Mouse (Mus musculus) limb, embryonic 14.5 days (tissue): ENCODE data around the gene Coq10a. TPM values are rescaled to one million over a fixed set of nuclear protein-coding genes. Genes with fewer than 3 reads are reported as not detected.

ENCODE experiments used
- ATAC-seq: fragments of 200-750 bp; cut with Nextera tagmentation; 2 replicates; pipeline ENCODE4 v1.8.0; 2017; ENCODE audit warnings: low read depth, moderate number of reproducible peaks, moderate TSS enrichment; ENCODE audit not compliant: low FRiP score
- DNase-seq: peaks from one replicate; pipeline ENCODE4 v3.0.0-alpha.2; 2015; ENCODE audit warnings: low spot score
- H3K27ac ChIP-seq: fragments of 300-500 bp; sonication (generic); replicated peaks from 2 replicates; pipeline ENCODE4 v1.5.1; 2014; ENCODE audit warnings: low read depth, mild to moderate bottlenecking, low read length, moderate library complexity, mixed read lengths
- H3K27me3 ChIP-seq: fragments of 300-500 bp; sonication (generic); 2 replicates; pipeline ENCODE4 v1.6.1; 2014; ENCODE audit warnings: low read length, mixed read lengths; ENCODE audit not compliant: control insufficient read depth, insufficient read depth
- H3K36me3 ChIP-seq: fragments of 300-500 bp; sonication (generic); 2 replicates; pipeline ENCODE4 v1.6.1; 2014; ENCODE audit warnings: mild to moderate bottlenecking, low read length, moderate library complexity, mixed read lengths; ENCODE audit not compliant: control insufficient read depth, insufficient read depth
- H3K4me1 ChIP-seq: fragments of 300-500 bp; sonication (generic); 2 replicates; pipeline ENCODE4 v1.6.1; 2014; ENCODE audit warnings: antibody characterized with exemption, low read length, mixed read lengths; ENCODE audit not compliant: control insufficient read depth, insufficient read depth
- H3K4me2 ChIP-seq: fragments of 300-500 bp; sonication (generic); replicated peaks from 2 replicates; pipeline ENCODE4 v1.6.1; 2014; ENCODE audit warnings: low read depth, mild to moderate bottlenecking, low read length, moderate library complexity; ENCODE audit not compliant: severe bottlenecking
- H3K4me3 ChIP-seq: fragments of 300-500 bp; sonication (generic); replicated peaks from 2 replicates; pipeline ENCODE4 v1.5.1; 2014; ENCODE audit warnings: low read length
- H3K9ac ChIP-seq: fragments of 300-500 bp; sonication (generic); 2 replicates; pipeline ENCODE4 v1.6.1; 2014; ENCODE audit warnings: mild to moderate bottlenecking, low read depth, low read length, moderate library complexity; ENCODE audit not compliant: severe bottlenecking
- H3K9me3 ChIP-seq: fragments of 300-500 bp; sonication (generic); 2 replicates; pipeline ENCODE4 v1.6.1; 2016; ENCODE audit warnings: low read length; ENCODE audit not compliant: control insufficient read depth
- POLR2A ChIP-seq: fragments of 200-500 bp; IDR thresholded peaks from 2 replicates; pipeline ENCODE4 v1.8.0; 2012; ENCODE audit warnings: inconsistent platforms, mild to moderate bottlenecking, moderate library complexity, borderline replicate concordance; ENCODE audit not compliant: insufficient read depth, insufficient read length; ENCODE audit errors: extremely low read depth
- WGBS: fragments of 180-500 bp; shearing (Covaris S2); extraction: QIAGEN DNeasy Blood & Tissue Kit; methylation state at CpG from one replicate; pipeline ENCODE4 v1.1.7; 2014; 5-methylcytosine and 5-hydroxymethylcytosine counted together
- polyA plus RNA-seq, 2 experiments: library from polyadenylated mRNA; depleted of rRNA in 1 of 2; stranded (reverse) in 1 of 2; unstranded in 1 of 2; fragments of >200 nt; fragmentation: Nextera tagmentation in 1 of 2; extraction: Ambion mirVana in 1 of 2; gene quantifications; 2 replicates each; pipeline versions ENCODE4 v1.2.1 to v1.2.3; 2012 to 2014

Coq10a gene
- polyA plus RNA-seq, 2 experiments, result 19.4 to 38.9 TPM

- Histone ChIP-seq H3K9me3 (no peaks in the 10 kb centered on the region), H3K9ac (no peak overlapping the region), H3K4me1 (no peaks in the 10 kb centered on the region), H3K4me3 (no peak overlapping the region), H3K27me3 (no peaks in the 10 kb centered on the region), H3K4me2 (no peak overlapping the region), H3K36me3 (peaks cover 96% of the 10 kb centered on the region), H3K27ac (no peak overlapping the region)
- 92% methylated on average over 7 of the region's 7 CpGs for WGBS
- DNase-seq (no peak), ATAC-seq (no peak)
- TF ChIP-seq POLR2A, result no peak
Observed at GRCm38 (mm10) chr10:128385902-128386301, 17.1 kb upstream of the Coq10a start.

- H3K27me3 ChIP-seq, result no peaks in the 10 kb centered on the region
- peaks cover 91% of the 10 kb centered on the region for H3K36me3 ChIP-seq
- TF ChIP-seq POLR2A, result no peak
- WGBS, result 88% methylated on average over 8 of the region's 8 CpGs
- no peak overlapping the region for H3K27ac ChIP-seq
- no peak for ATAC-seq
- no peak overlapping the region for H3K4me2 ChIP-seq
- peaks cover 8% of the 10 kb centered on the region; the same call in 1 of the 2 replicates for H3K4me1 ChIP-seq
- H3K4me3 ChIP-seq, result no peak overlapping the region
- no peak for DNase-seq
- no peaks in the 10 kb centered on the region for H3K9me3 ChIP-seq
- no peak overlapping the region for H3K9ac ChIP-seq
Observed at GRCm38 (mm10) chr10:128382482-128382881, 13.7 kb upstream of the Coq10a start.

GRCm38 (mm10) chr10:128380565-128380964 lies 11.8 kb upstream of the Coq10a start:
- peaks cover 14% of the 10 kb centered on the region; the same call in 1 of the 2 replicates for H3K4me1 ChIP-seq
- H3K27me3 ChIP-seq, result no peaks in the 10 kb centered on the region
- H3K9me3 ChIP-seq, result no peaks in the 10 kb centered on the region
- 87% methylated on average over 5 of the region's 5 CpGs for WGBS
- H3K4me2 ChIP-seq, result no peak overlapping the region
- ATAC-seq, result no peak
- H3K36me3 ChIP-seq, result peaks cover 71% of the 10 kb centered on the region
- DNase-seq, result no peak
- H3K27ac ChIP-seq, result no peak overlapping the region
- H3K4me3 ChIP-seq, result no peak overlapping the region
- H3K9ac ChIP-seq, result no peak overlapping the region
- no peak for TF ChIP-seq POLR2A

GRCm38 (mm10) chr10:128379260-128379659 lies 10.5 kb upstream of the Coq10a start:
- DNase-seq, result no peak
- H3K36me3 ChIP-seq, result peaks cover 59% of the 10 kb centered on the region
- TF ChIP-seq POLR2A, result no peak
- no peaks in the 10 kb centered on the region for H3K27me3 ChIP-seq
- no peak overlapping the region for H3K4me3 ChIP-seq
- H3K9me3 ChIP-seq, result no peaks in the 10 kb centered on the region
- no peak overlapping the region for H3K9ac ChIP-seq
- peaks cover 14% of the 10 kb centered on the region; the same call in 1 of the 2 replicates for H3K4me1 ChIP-seq
- H3K4me2 ChIP-seq, result no peak overlapping the region
- no peak overlapping the region for H3K27ac ChIP-seq
- 93% methylated on average over 7 of the region's 7 CpGs for WGBS
- no peak for ATAC-seq

- Histone ChIP-seq H3K27me3 (no peaks in the 10 kb centered on the region), H3K9me3 (no peaks in the 10 kb centered on the region), H3K4me1 (peaks cover 14% of the 10 kb centered on the region; the same call in 1 of the 2 replicates), H3K27ac (no peak overlapping the region), H3K36me3 (peaks cover 51% of the 10 kb centered on the region), H3K9ac (peak overlapping the region; percentile 98), H3K4me2 (peak overlapping the region; percentile 72), H3K4me3 (peak overlapping the region; percentile 98)
- no peak for ATAC-seq
- TF ChIP-seq POLR2A, result no peak
- DNase-seq, result no peak
- 71% methylated on average over 3 of the region's 3 CpGs for WGBS
Observed at GRCm38 (mm10) chr10:128378462-128378861, 9.7 kb upstream of the Coq10a start.

GRCm38 (mm10) chr10:128377940-128378448 lies 9.2 kb upstream of the Coq10a start:
- 51% methylated on average over 14 of the region's 14 CpGs for WGBS

More at GRCm38 (mm10) chr10:128377940-128378448, 9.2 kb upstream of the Coq10a start:
- Histone ChIP-seq H3K4me2 (peak overlapping the region; percentile 72), H3K36me3 (peaks cover 46% of the 10 kb centered on the region), H3K27ac (no peak overlapping the region), H3K9ac (peak overlapping the region; percentile 98), H3K4me3 (peak overlapping the region; percentile 98), H3K4me1 (peaks cover 14% of the 10 kb centered on the region; the same call in 1 of the 2 replicates), H3K9me3 (no peaks in the 10 kb centered on the region), H3K27me3 (no peaks in the 10 kb centered on the region)
- DNase-seq (no peak), ATAC-seq (no peak)
- no peak for TF ChIP-seq POLR2A
